Mouse (Mus musculus): ENCODE data around the gene Nek10. TPM values are rescaled to one million over a fixed set of nuclear protein-coding genes. Genes with fewer than 3 reads are reported as not detected.
A peak's percentile ranks its signal among the peaks of the same experiment; 100 is the strongest.

Nek10 gene
- polyA plus RNA-seq, 1 experiment from 2014 or later, result not detected

GRCm38 (mm10) chr14:14834266-14834665 is 31.1 kb downstream of the Nek10 start:
- Histone ChIP-seq H3K27ac (no peak overlapping the region), H3K9me3 (no peaks in the 10 kb centered on the region), H3K4me3 (no peak overlapping the region), H3K4me1 (replicated peaks) (no peaks in the 10 kb centered on the region), H3K9ac (no peak overlapping the region), H3K36me3 (no peaks in the 10 kb centered on the region), H3K27me3 (no peaks in the 10 kb centered on the region), H3K4me2 (no peak overlapping the region)
- ATAC-seq (ENCODE audit: low FRiP score), result no peak
- 88% methylated on average over 2 of the region's 2 CpGs for WGBS

DNA sequence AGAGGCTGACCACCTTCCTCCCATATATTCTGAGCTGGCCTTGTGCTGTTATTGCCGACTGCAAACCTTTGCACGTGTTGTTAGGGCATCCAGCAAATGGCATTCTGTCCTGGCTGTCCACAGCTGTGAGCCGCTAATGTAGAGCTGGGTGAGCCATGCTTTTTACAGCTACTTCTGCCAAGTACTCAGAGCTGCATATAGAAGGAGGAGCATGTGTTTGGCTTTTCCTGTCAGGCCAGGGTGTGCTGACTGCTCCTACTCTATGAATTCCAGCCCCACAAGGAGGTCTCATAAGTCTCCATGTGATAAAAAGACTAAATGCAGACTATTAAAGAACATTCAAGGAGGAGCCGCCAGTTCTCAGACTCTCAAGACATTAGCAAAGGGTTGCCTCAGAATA is 34.4 kb downstream of the Nek10 start:
- Histone ChIP-seq H3K9ac (no peak overlapping the region), H3K4me3 (no peak overlapping the region), H3K27ac (no peak overlapping the region), H3K36me3 (no peaks in the 10 kb centered on the region), H3K9me3 (no peaks in the 10 kb centered on the region), H3K4me2 (no peak overlapping the region), H3K4me1 (replicated peaks) (no peaks in the 10 kb centered on the region), H3K27me3 (no peaks in the 10 kb centered on the region)
- WGBS, result 81% methylated on average over 4 of the region's 4 CpGs
- no peak for ATAC-seq (ENCODE audit: low FRiP score)

GRCm38 (mm10) chr14:14838109-14838508 is 34.9 kb downstream of the Nek10 start:
- H3K9ac ChIP-seq, result no peak overlapping the region
- 75% methylated on average over 1 of the region's 1 CpGs for WGBS
- no peaks in the 10 kb centered on the region for H3K4me1 ChIP-seq (replicated peaks)
- no peaks in the 10 kb centered on the region for H3K9me3 ChIP-seq
- H3K4me2 ChIP-seq, result no peak overlapping the region
- no peak overlapping the region for H3K4me3 ChIP-seq
- no peak overlapping the region for H3K27ac ChIP-seq
- no peaks in the 10 kb centered on the region for H3K36me3 ChIP-seq
- ATAC-seq (ENCODE audit: low FRiP score), result no peak
- no peaks in the 10 kb centered on the region for H3K27me3 ChIP-seq

DNA sequence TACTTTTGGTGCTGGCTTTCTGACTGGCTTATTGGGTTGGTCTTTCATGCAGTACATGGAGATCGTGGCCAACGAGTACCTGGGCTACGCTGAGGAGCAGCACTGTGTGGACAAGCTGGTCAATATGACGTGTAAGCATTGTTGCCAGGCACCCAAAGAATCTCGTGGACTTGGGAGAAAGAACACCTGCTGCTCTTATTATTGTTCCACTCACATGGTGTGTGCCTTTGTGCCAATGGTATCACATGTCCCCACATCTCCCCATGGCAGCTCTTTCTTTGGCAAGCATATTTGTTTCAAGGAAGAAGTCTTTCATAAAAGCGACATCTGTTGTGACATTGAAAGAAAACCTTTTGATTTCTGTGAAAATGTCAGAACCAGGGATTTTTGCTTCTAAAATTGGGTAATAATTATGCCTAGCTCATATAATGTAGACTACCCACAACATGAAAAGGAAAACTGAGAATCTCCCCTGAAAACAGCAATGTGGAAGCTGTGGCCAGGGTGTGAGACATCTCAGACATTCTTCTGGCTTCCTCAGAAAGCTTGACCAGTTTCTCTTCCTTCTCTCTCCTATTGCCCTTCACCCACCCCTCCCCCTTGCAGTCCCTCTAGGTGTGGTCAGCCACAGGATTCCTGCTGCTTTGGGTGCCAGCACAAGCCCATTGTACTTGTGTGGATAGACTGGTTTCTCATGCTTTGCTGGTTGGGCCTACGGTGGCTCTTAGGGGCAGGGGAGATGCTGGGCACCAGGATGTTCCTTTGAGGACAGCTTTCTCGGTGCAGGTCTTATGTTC is 39.7 kb downstream of the Nek10 start:
- Histone ChIP-seq H3K27me3 (no peaks in the 10 kb centered on the region), H3K4me3 (no peak overlapping the region), H3K9ac (no peak overlapping the region), H3K4me2 (no peak overlapping the region), H3K4me1 (replicated peaks) (no peaks in the 10 kb centered on the region), H3K36me3 (no peaks in the 10 kb centered on the region), H3K27ac (no peak overlapping the region), H3K9me3 (no peaks in the 10 kb centered on the region)
- no peak for ATAC-seq (ENCODE audit: low FRiP score)
- 84% methylated on average over 8 of the region's 8 CpGs for WGBS

DNA sequence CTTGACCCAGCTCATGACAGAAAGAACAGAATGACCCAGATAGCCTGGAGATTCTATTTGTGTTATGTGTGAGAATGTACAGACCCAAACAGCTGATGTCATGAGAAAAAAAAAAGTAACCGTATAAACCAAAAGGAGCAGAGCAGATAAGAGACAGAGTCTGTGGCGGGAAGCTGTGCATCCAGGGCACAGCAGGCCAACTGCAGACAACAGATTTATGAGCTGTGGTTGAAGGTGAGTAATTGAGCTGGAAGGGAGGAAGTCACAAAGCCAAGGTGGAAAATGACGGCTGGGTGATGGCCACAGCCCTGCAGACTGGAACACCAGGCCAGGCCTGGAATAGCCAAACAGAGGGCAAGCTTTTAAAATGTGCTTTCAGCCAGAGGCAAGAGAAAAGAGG is 49.6 kb downstream of the Nek10 start:
- H3K4me2 ChIP-seq, result no peak overlapping the region
- no peak for ATAC-seq (ENCODE audit: low FRiP score)
- H3K4me3 ChIP-seq, result no peak overlapping the region
- no peaks in the 10 kb centered on the region for H3K9me3 ChIP-seq
- no peak overlapping the region for H3K9ac ChIP-seq
- no peak overlapping the region for H3K27ac ChIP-seq
- H3K4me1 ChIP-seq (replicated peaks), result no peaks in the 10 kb centered on the region
- 72% methylated on average over 3 of the region's 3 CpGs for WGBS
- no peaks in the 10 kb centered on the region for H3K36me3 ChIP-seq
- no peaks in the 10 kb centered on the region for H3K27me3 ChIP-seq

- Histone ChIP-seq H3K9me3 (no peaks in the 10 kb centered on the region), H3K4me2 (no peak overlapping the region), H3K4me1 (replicated peaks) (no peaks in the 10 kb centered on the region), H3K36me3 (no peaks in the 10 kb centered on the region), H3K9ac (no peak overlapping the region), H3K27me3 (no peaks in the 10 kb centered on the region), H3K4me3 (no peak overlapping the region), H3K27ac (no peak overlapping the region)
- ATAC-seq (ENCODE audit: low FRiP score), result no peak
- WGBS, result 33% methylated on average over 3 of the region's 3 CpGs
These were observed 57.1 kb downstream of the Nek10 start for GRCm38 (mm10) chr14:14860331-14860730.

- no peak overlapping the region for H3K27ac ChIP-seq
- no peaks in the 10 kb centered on the region for H3K27me3 ChIP-seq
- H3K4me1 ChIP-seq (replicated peaks), result no peaks in the 10 kb centered on the region
- no peak overlapping the region for H3K9ac ChIP-seq
- WGBS, result 28% methylated on average over 7 of the region's 7 CpGs
- H3K36me3 ChIP-seq, result no peaks in the 10 kb centered on the region
- no peak overlapping the region for H3K4me2 ChIP-seq
- peak; percentile 89 for ATAC-seq (ENCODE audit: low FRiP score)
- no peaks in the 10 kb centered on the region for H3K9me3 ChIP-seq
- H3K4me3 ChIP-seq, result no peak overlapping the region
These were observed 60.6 kb downstream of the Nek10 start for GRCm38 (mm10) chr14:14863690-14864356.

DNA sequence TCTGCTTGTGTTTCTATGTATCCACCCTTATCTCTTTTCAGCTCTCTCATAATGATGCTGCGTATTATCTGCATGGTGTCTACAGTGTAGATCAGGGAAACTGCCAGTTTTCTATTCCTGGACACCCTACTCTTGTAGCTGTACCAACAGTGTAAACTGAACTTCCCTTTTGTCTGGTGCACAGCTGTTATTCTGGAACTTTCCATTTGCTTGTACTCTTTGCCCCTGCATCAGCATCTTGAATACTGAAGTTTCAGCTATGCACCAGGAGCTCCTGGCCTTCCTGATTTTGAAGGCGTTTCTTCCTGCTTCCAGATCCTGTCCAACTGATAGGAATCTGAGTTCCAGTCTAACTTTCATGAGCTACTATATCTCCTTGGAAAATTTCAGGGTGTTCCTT is 66.0 kb downstream of the Nek10 start:
- Histone ChIP-seq H3K4me2 (no peak overlapping the region), H3K36me3 (no peaks in the 10 kb centered on the region), H3K27ac (no peak overlapping the region), H3K4me3 (no peak overlapping the region), H3K27me3 (no peaks in the 10 kb centered on the region), H3K9me3 (no peaks in the 10 kb centered on the region), H3K4me1 (replicated peaks) (no peaks in the 10 kb centered on the region), H3K9ac (no peak overlapping the region)
- 89% methylated on average over 2 of the region's 2 CpGs for WGBS
- ATAC-seq (ENCODE audit: low FRiP score), result no peak

DNA sequence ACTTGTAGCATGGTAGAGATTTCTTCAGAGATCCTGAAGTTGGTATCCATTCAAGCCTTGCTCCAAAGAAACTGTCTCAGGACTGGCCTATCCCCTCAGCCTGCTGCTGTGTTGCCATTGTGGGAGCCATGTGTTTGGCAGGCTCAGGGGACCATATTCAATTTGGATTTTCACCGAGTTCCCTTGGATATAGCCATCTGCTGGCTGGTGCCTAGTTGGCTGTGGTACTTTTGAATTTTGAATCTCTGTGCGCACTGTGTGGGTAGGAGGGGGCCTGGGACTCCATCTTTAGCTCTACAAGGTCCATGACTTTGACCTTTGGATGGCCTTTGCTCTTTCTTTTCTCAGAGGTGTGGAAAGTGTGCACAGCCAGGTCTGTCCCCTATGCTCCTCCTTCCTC is 66.8 kb downstream of the Nek10 start:
- H3K4me3 ChIP-seq, result no peak overlapping the region
- no peak overlapping the region for H3K9ac ChIP-seq
- H3K4me1 ChIP-seq (replicated peaks), result no peaks in the 10 kb centered on the region
- no peak overlapping the region for H3K4me2 ChIP-seq
- no peaks in the 10 kb centered on the region for H3K36me3 ChIP-seq
- ATAC-seq (ENCODE audit: low FRiP score), result no peak
- H3K9me3 ChIP-seq, result no peaks in the 10 kb centered on the region
- WGBS, result 75% methylated on average over 2 of the region's 2 CpGs
- no peak overlapping the region for H3K27ac ChIP-seq
- H3K27me3 ChIP-seq, result no peaks in the 10 kb centered on the region

DNA sequence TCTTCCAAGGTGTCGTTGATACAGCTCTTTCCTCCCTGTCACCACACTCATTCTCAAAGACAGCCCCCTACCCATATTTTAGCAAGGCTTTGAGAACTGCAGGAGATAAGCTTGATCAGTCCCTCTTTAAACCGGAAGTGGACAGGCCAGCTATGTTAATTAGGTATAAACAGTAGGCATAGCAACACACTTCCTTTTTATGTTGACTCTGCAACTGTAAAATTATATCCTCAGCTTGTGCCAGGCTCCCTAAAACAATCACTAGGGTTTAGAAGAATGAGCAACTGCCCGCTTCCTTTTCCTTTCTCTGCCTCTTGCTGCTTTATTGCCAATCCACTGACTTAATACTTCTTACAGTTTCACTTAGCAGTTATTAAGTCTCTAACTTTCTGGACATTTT is 67.2 kb downstream of the Nek10 start:
- Histone ChIP-seq H3K27me3 (no peaks in the 10 kb centered on the region), H3K4me2 (no peak overlapping the region), H3K4me1 (replicated peaks) (no peaks in the 10 kb centered on the region), H3K36me3 (no peaks in the 10 kb centered on the region), H3K9ac (no peak overlapping the region), H3K9me3 (no peaks in the 10 kb centered on the region), H3K4me3 (no peak overlapping the region), H3K27ac (no peak overlapping the region)
- ATAC-seq (ENCODE audit: low FRiP score), result no peak
- 84% methylated on average over 3 of the region's 3 CpGs for WGBS

DNA sequence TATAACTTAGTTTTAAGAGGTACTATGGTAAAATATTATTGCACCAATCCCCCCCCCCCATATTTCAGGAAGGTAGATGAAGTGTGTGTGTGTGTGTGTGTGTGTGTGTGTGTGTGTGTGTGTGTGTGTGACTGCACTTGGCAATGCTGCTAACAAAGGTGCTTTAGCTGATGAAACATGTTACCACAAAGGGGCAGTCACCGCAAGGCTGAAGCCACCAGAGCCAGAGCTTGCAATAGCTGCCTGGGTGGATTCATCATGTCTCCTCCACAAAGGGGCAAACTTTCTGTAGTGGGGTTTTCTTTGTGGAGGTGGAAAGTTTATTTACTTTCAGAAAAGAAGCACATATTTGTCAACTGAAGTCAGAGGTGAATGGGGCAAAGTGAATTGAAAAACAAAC is 67.9 kb downstream of the Nek10 start:
- Histone ChIP-seq H3K27ac (no peak overlapping the region), H3K9me3 (no peaks in the 10 kb centered on the region), H3K36me3 (no peaks in the 10 kb centered on the region), H3K27me3 (no peaks in the 10 kb centered on the region), H3K9ac (no peak overlapping the region), H3K4me1 (replicated peaks) (no peaks in the 10 kb centered on the region), H3K4me2 (no peak overlapping the region), H3K4me3 (no peak overlapping the region)
- no peak for ATAC-seq (ENCODE audit: low FRiP score)
- WGBS, result 88% methylated on average over 1 of the region's 1 CpGs

GRCm38 (mm10) chr14:14871700-14872099 is 68.5 kb downstream of the Nek10 start:
- Histone ChIP-seq H3K9me3 (no peaks in the 10 kb centered on the region), H3K9ac (no peak overlapping the region), H3K27ac (no peak overlapping the region), H3K36me3 (no peaks in the 10 kb centered on the region), H3K4me3 (no peak overlapping the region), H3K27me3 (no peaks in the 10 kb centered on the region), H3K4me1 (replicated peaks) (no peaks in the 10 kb centered on the region), H3K4me2 (no peak overlapping the region)
- no peak for ATAC-seq (ENCODE audit: low FRiP score)
- WGBS, result 80% methylated on average over 4 of the region's 4 CpGs
